8 mouse cellular contexts compared by ENCODE assay signal in the genomic region with DNA sequence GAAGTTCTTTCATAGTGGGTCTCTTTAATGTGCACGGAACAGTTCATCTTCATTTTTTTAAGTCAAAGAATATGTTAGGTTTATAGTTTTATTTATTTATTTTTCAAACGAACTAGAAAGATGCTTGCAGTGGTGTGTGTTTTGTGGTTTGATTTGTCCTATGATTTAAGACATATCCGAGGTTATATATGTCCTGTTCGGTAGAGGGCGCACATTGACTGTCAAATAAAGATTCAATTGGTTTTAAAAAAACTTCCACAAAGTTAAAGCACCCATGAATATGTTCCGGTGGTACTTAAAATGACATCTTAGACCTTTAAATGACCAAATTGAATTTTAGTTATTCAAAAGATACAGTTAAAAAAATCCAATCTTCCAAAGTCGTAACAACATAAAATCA. TPM values are rescaled to one million over a fixed set of nuclear protein-coding genes. Genes with fewer than 3 reads are reported as not detected.
DNase-seq lines count a peak whose midpoint lies in the region; ATAC-seq and TF ChIP-seq lines count a peak whose summit lies in the region.

No protein-coding gene starts in this region.

- H3K27me3 ChIP-seq in embryonic facial prominence, embryonic 15.5 days: peaks cover 19% of the 10 kb centered on the region
- peaks cover 3% of the 10 kb centered on the region; the same call in 1 of the 2 replicates for H3K27me3 ChIP-seq in liver, embryonic 14.5 days (ENCODE audit: control insufficient read depth, insufficient read depth, low read length)
- H3K27me3 ChIP-seq in splenic B cell, adult 2 months (ENCODE audit: control insufficient read depth, insufficient read depth, low read length, poor library complexity, severe bottlenecking): no peaks in the 10 kb centered on the region

- no peaks in the 10 kb centered on the region for H3K9me3 ChIP-seq in embryonic facial prominence, embryonic 15.5 days (replicated peaks)
- H3K9me3 ChIP-seq in liver, embryonic 14.5 days (ENCODE audit: control insufficient read depth, low read length): no peaks in the 10 kb centered on the region

- no peak for TF ChIP-seq CTCF in liver, embryonic 14.5 days (IDR thresholded peaks at IDR 0.05; ENCODE audit: low read depth)

- DNase-seq in left cerebral cortex, adult 18-20 months (ENCODE audit: low spot score in 2 of 2): peak; percentile 37 to 55
- DNase-seq in left cerebral cortex, adult 8-10 months (ENCODE audit: low spot score in 2 of 2): no peak
- DNase-seq in ZHBTc4 (ENCODE audit: low read depth, low spot score): peak; percentile 62
- peak; percentile 52 for DNase-seq in induced T-regulatory cell, adult 2 months (ENCODE audit: low read depth)
- DNase-seq in liver, embryonic 14.5 days (ENCODE audit: low read depth in 3 of 3, low spot score in 3 of 3): peak in 2 of 3 experiments; percentile 4 to 6
- peak; percentile 32 for DNase-seq in splenic B cell, adult 2 months (ENCODE audit: low read depth, low spot score)
- no peak for DNase-seq in thymus, postnatal 14 days

- H3K36me3 ChIP-seq in embryonic facial prominence, embryonic 15.5 days: no peaks in the 10 kb centered on the region
- no peaks in the 10 kb centered on the region for H3K36me3 ChIP-seq in liver, embryonic 14.5 days (replicated peaks; ENCODE audit: control insufficient read depth, insufficient read depth, low read depth)
- no peaks in the 10 kb centered on the region for H3K36me3 ChIP-seq in splenic B cell, adult 2 months (ENCODE audit: control insufficient read depth, insufficient read depth, low read length, poor library complexity, severe bottlenecking)

- H3K9ac ChIP-seq in embryonic facial prominence, embryonic 15.5 days: no peak overlapping the region
- H3K9ac ChIP-seq in liver, embryonic 14.5 days (replicated peaks): no peak overlapping the region

- peak overlapping the region; percentile 66 for H3K4me2 ChIP-seq in embryonic facial prominence, embryonic 15.5 days (replicated peaks)
- no peak overlapping the region for H3K4me2 ChIP-seq in liver, embryonic 14.5 days (ENCODE audit: low read depth)

- 9% methylated on average over 7 of the region's 7 CpGs for WGBS in embryonic facial prominence, embryonic 15.5 days
- 8% methylated on average over 7 of the region's 7 CpGs for WGBS in liver, embryonic 14.5 days (ENCODE audit: insufficient replicate concordance)

- no peak overlapping the region for H3K27ac ChIP-seq in embryonic facial prominence, embryonic 15.5 days (replicated peaks)
- H3K27ac ChIP-seq in liver, embryonic 14.5 days: no peak overlapping the region

- TF ChIP-seq EP300 in liver, embryonic 14.5 days (IDR thresholded peaks at IDR 0.05; ENCODE audit: low read depth): no peak

- no peak for ATAC-seq in embryonic facial prominence, embryonic 15.5 days (ENCODE audit: insufficient number of reproducible peaks, low FRiP score, low TSS enrichment, low read depth)
- ATAC-seq in liver, embryonic 14.5 days (ENCODE audit: insufficient read depth): no peak

- H3K4me1 ChIP-seq in embryonic facial prominence, embryonic 15.5 days: peaks cover 8% of the 10 kb centered on the region
- H3K4me1 ChIP-seq in liver, embryonic 14.5 days (replicated peaks; ENCODE audit: control insufficient read depth in 2 of 2, insufficient read depth in 2 of 2, low read length in 1 of 2): no peaks in the 10 kb centered on the region

- H3K4me3 ChIP-seq in embryonic facial prominence, embryonic 15.5 days (replicated peaks): peak overlapping the region; percentile 34
- H3K4me3 ChIP-seq in liver, embryonic 14.5 days (ENCODE audit: insufficient read depth in 1 of 2, low read depth in 2 of 2, low read length in 2 of 2): no peak overlapping the region

RNA-seq across cellular contexts. Expression of gene Pth2r, which starts 30.3 kb away (rescaled TPM):
- total RNA-seq in left cerebral cortex, adult 18-20 months (2021): 1 to 10 TPM; 1.7 to 1.9 TPM
- total RNA-seq in left cerebral cortex, adult 8-10 months (2022): 1 to 10 TPM; 1.3 to 1.8 (median 1.3) TPM
- 0.17 and 0.24 TPM in 2 replicates for polyA plus RNA-seq in embryonic facial prominence, embryonic 15.5 days (2015; fragmentation: Nextera tagmentation; extraction: Ambion mirVana)
- not detected in 2 replicates for polyA plus RNA-seq in liver, embryonic 14.5 days (2012; rRNA removed)
- 0.08 TPM in 1 of 2 replicates, not detected in the other for polyA plus RNA-seq in liver, embryonic 14.5 days (2014; fragmentation: Nextera tagmentation; extraction: Ambion mirVana)

Comparison
In these comparisons a context has a peak if more than half of its experiments do, and no peak if none do; other contexts are left out.
1. DNase-seq: peak in left cerebral cortex, adult 18-20 months (2 of 2), ZHBTc4 (single experiment), induced T-regulatory cell, adult 2 months (single experiment), liver, embryonic 14.5 days (2 of 3) and splenic B cell, adult 2 months (single experiment); none in left cerebral cortex, adult 8-10 months (0 of 2) and thymus, postnatal 14 days (single experiment).